Mouse (Mus musculus) hindbrain, postnatal 0 days (tissue): ENCODE measurements at regions not wholly inside any gene's neighbourhood (a gene's known extent, or its start where the extent isn't known, plus 50 kb on each side); places are given as distances from the start of the nearest gene placed in this dataset.
A peak's percentile ranks its signal among the peaks of the same experiment; 100 is the strongest.

Source experiments
- ATAC-seq: fragments of 200-750 bp; cut with Nextera tagmentation; 2 replicates; pipeline ENCODE4 v1.8.0; 2017; ENCODE audit warnings: mild to moderate bottlenecking, moderate TSS enrichment, moderate library complexity
- DNase-seq: peaks from one replicate; pipeline ENCODE4 v3.0.0-alpha.2; 2015; ENCODE audit warnings: low spot score
- H3K27ac ChIP-seq: fragments of 300-500 bp; sonication (generic); 2 replicates; pipeline ENCODE4 v1.5.1; 2014; ENCODE audit warnings: mild to moderate bottlenecking
- H3K27me3 ChIP-seq: fragments of 300-500 bp; sonication (generic); 2 replicates; pipeline ENCODE4 v1.6.1; 2014; ENCODE audit warnings: low read length, mixed read lengths; ENCODE audit not compliant: insufficient read depth
- H3K36me3 ChIP-seq: fragments of 300-500 bp; sonication (generic); 2 replicates; pipeline ENCODE4 v1.6.1; 2014; ENCODE audit warnings: low read length, mixed read lengths; ENCODE audit not compliant: insufficient read depth
- H3K4me1 ChIP-seq: fragments of 300-500 bp; sonication (generic); 2 replicates; pipeline ENCODE4 v1.6.1; 2014; ENCODE audit warnings: antibody characterized with exemption, low read length, mixed read lengths; ENCODE audit not compliant: insufficient read depth
- H3K4me2 ChIP-seq: fragments of 300-500 bp; sonication (generic); 2 replicates; pipeline ENCODE4 v1.6.1; 2014; ENCODE audit warnings: low read depth, mild to moderate bottlenecking, low read length, moderate library complexity, mixed read lengths
- H3K4me3 ChIP-seq: fragments of 300-500 bp; sonication (generic); 2 replicates; pipeline ENCODE4 v1.5.1; 2014; ENCODE audit warnings: low read length
- H3K9ac ChIP-seq: fragments of 300-500 bp; sonication (generic); replicated peaks from 2 replicates; pipeline ENCODE4 v1.6.1; 2014; ENCODE audit warnings: mild to moderate bottlenecking, low read length, moderate library complexity, mixed read lengths
- H3K9me3 ChIP-seq: fragments of 300-500 bp; sonication (generic); 2 replicates; pipeline ENCODE4 v1.6.1; 2016; ENCODE audit warnings: low read length, mixed read lengths
- CTCF ChIP-seq: IDR thresholded peaks from 2 replicates; pipeline ENCODE4 v1.5.1; 2016; ENCODE audit warnings: antibody characterized with exemption, control low read depth, low read depth
- WGBS: fragments of 180-500 bp; shearing (Covaris S2); extraction: QIAGEN DNeasy Blood & Tissue Kit; methylation state at CpG from one replicate; pipeline ENCODE4 v1.1.7; 2014; 5-methylcytosine and 5-hydroxymethylcytosine counted together

- no peak overlapping the region for H3K27ac ChIP-seq
- H3K27me3 ChIP-seq = no peaks in the 10 kb centered on the region
- WGBS = 42% methylated on average over 6 of the region's 6 CpGs
- no peaks in the 10 kb centered on the region for H3K9me3 ChIP-seq
- H3K9ac ChIP-seq = no peak overlapping the region
- 0 out of 2 replicates have a peak, but pooled peaks cover 4% of the 10 kb centered on the region for H3K4me1 ChIP-seq
- no peaks in the 10 kb centered on the region for H3K36me3 ChIP-seq
- H3K4me2 ChIP-seq = no peak overlapping the region
- ATAC-seq (no peak), DNase-seq (no peak)
- no peak overlapping the region for H3K4me3 ChIP-seq
- no peak for TF ChIP-seq CTCF
Observed at GRCm38 (mm10) chr8:26469705-26470104, 350.4 kb downstream of the Gm45692 start.

- Histone ChIP-seq H3K4me1 (0 out of 2 replicates have a peak, but pooled peaks cover 4% of the 10 kb centered on the region), H3K36me3 (no peaks in the 10 kb centered on the region), H3K9me3 (no peaks in the 10 kb centered on the region), H3K27ac (no peak overlapping the region), H3K9ac (no peak overlapping the region), H3K4me3 (no peak overlapping the region), H3K27me3 (no peaks in the 10 kb centered on the region), H3K4me2 (no peak overlapping the region)
- DNase-seq = peak; percentile 28
- 20% methylated on average over 12 of the region's 12 CpGs for WGBS
- TF ChIP-seq CTCF = no peak
- 0 out of 2 replicates have a peak, but pooled peaks have one; percentile 21 for ATAC-seq
Observed at GRCm38 (mm10) chr8:26471811-26472550, 352.6 kb downstream of the Gm45692 start.

- DNase-seq = no peak
- WGBS = 82% methylated on average over 5 of the region's 5 CpGs
- Histone ChIP-seq H3K9me3 (no peaks in the 10 kb centered on the region), H3K4me1 (no peaks in the 10 kb centered on the region), H3K4me2 (no peak overlapping the region), H3K27ac (no peak overlapping the region), H3K9ac (no peak overlapping the region), H3K36me3 (no peaks in the 10 kb centered on the region), H3K4me3 (no peak overlapping the region), H3K27me3 (no peaks in the 10 kb centered on the region)
- ATAC-seq = no peak
- no peak for TF ChIP-seq CTCF
Observed at GRCm38 (mm10) chr8:26484749-26485148, 365.4 kb downstream of the Gm45692 start.

GRCm38 (mm10) chr8:26487866-26488265, 368.5 kb downstream of the Gm45692 start:
- no peaks in the 10 kb centered on the region for H3K27me3 ChIP-seq
- H3K4me3 ChIP-seq = no peak overlapping the region
- H3K9ac ChIP-seq = no peak overlapping the region
- no peak overlapping the region for H3K4me2 ChIP-seq
- no peak for ATAC-seq
- no peaks in the 10 kb centered on the region for H3K36me3 ChIP-seq
- no peak overlapping the region for H3K27ac ChIP-seq
- no peaks in the 10 kb centered on the region for H3K9me3 ChIP-seq
- no peak for TF ChIP-seq CTCF
- no peak for DNase-seq
- no peaks in the 10 kb centered on the region for H3K4me1 ChIP-seq
- 86% methylated on average over 7 of the region's 7 CpGs for WGBS

- Histone ChIP-seq H3K27me3 (no peaks in the 10 kb centered on the region), H3K4me2 (no peak overlapping the region), H3K4me3 (no peak overlapping the region), H3K27ac (no peak overlapping the region), H3K9ac (no peak overlapping the region), H3K4me1 (no peaks in the 10 kb centered on the region), H3K9me3 (no peaks in the 10 kb centered on the region), H3K36me3 (no peaks in the 10 kb centered on the region)
- no peak for TF ChIP-seq CTCF
- DNase-seq = peak; percentile 20
- no peak for ATAC-seq
- 33% methylated on average over 8 of the region's 8 CpGs for WGBS
Observed at GRCm38 (mm10) chr8:26488590-26488989, 369.3 kb downstream of the Gm45692 start.

- 77% methylated on average over 9 of the region's 9 CpGs for WGBS
- ATAC-seq (no peak), DNase-seq (no peak)
- Histone ChIP-seq H3K27me3 (no peaks in the 10 kb centered on the region), H3K27ac (no peak overlapping the region), H3K4me3 (no peak overlapping the region), H3K9me3 (no peaks in the 10 kb centered on the region), H3K4me1 (no peaks in the 10 kb centered on the region), H3K4me2 (no peak overlapping the region), H3K9ac (no peak overlapping the region), H3K36me3 (no peaks in the 10 kb centered on the region)
- TF ChIP-seq CTCF = no peak
Observed at GRCm38 (mm10) chr8:26501196-26501813, 382.0 kb downstream of the Gm45692 start.
